Mouse (Mus musculus) embryonic fibroblast, embryonic 13.5 days (primary cell): ENCODE results near the gene Abcb6.

Experiments
- CTCF ChIP-seq: IDR thresholded peaks from 2 replicates; pipeline ENCODE4 v1.5.1; 2011; ENCODE audit warnings: mild to moderate bottlenecking, control low read depth, low read length, moderate library complexity, borderline replicate concordance; ENCODE audit not compliant: insufficient read depth
- POLR2A ChIP-seq: IDR thresholded peaks from 2 replicates; pipeline ENCODE4 v1.6.1; 2011; ENCODE audit warnings: low read depth, mild to moderate bottlenecking, control low read depth, low read length, moderate library complexity

DNA sequence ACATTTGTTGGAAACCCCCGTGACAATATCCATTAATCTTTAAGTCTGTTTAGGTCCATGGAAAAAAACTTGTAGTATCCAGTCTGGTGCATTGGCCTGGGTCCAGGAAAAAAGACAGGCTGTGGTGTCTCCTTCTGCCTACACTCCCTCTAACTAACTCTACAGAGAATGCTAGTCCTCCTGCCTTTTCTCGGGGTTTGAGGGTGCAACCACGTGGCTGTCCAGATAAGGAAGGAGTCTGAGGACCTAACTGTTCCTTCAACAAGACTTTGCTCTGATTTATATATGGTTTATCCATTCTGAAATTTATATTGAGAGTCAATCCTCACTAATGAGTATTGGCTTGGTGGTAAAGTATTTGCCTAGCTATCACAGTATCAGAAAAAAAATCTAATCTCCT, 24.4 kb downstream of the Abcb6 start:
- no peak for TF ChIP-seq CTCF
- no peak for TF ChIP-seq POLR2A
